Mouse (Mus musculus) layer of hippocampus, postnatal 36 days (tissue): ENCODE measurements at regions not wholly inside any gene's neighbourhood (a gene's known extent, or its start where the extent isn't known, plus 50 kb on each side); places are given as distances from the start of the nearest gene placed in this dataset.

Source experiments
- DNase-seq, 2 experiments: peaks; one replicate each; pipeline ENCODE4 v3.0.0; 2022

DNA sequence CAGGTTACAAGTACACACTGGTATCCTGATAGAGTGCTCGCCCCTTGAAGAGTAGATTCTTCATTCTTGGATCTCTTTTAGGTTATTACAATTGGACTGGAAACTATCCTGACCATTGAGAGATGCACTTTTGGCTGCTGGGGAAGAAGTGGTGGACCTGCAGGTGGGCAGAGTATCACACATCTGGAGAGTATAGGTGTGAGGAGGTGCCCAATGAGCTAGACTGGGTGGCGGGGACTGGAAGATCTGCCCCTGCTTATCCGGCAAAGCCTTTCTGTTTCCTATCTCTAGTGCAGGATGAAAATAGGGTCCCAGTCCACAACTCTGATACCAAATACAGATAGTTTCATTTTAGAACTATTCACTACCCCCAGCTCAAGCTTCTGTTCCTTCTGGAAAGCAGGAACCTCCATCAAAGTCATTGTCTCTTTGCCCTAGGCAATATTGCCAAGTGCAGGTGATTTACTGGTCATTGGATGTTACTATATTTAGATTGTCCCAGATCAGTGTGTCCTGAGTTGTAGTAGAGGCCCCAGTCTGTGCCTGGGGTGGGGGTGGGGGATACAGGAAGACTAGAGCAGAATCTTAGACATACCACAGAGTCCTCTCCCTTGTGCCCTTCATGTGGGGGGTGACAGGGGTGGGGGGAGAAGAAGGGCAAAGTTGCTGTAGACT, 62.5 kb upstream of the Ube2e1 start:
- DNase-seq, result no peak

- no peak for DNase-seq
Measured at GRCm38 (mm10) chr14:18391824-18392486, 60.3 kb upstream of the Ube2e1 start.

- DNase-seq, result no peak
Measured at GRCm38 (mm10) chr14:18389390-18389789, 57.7 kb upstream of the Ube2e1 start.

- no peak for DNase-seq
Measured at GRCm38 (mm10) chr14:18385953-18386668, 54.5 kb upstream of the Ube2e1 start.
